Comparison of ENCODE assay signal across 8 mouse cellular contexts in genomic region chr4:154159961-154160537, GRCm38 (mm10). TPM values are rescaled to one million over a fixed set of nuclear protein-coding genes. Genes with fewer than 3 reads are reported as not detected.
DNase-seq lines count a peak whose midpoint lies in the region; ATAC-seq and TF ChIP-seq lines count a peak whose summit lies in the region.

No protein-coding gene starts in this region.

- no peak for TF ChIP-seq EP300 in ES-Bruce4 (IDR thresholded peaks at IDR 0.05; ENCODE audit: insufficient read depth, low read depth, low read length)

- peaks cover 39% of the 10 kb centered on the region for H3K36me3 ChIP-seq in heart, embryonic 12.5 days
- peaks cover 9% of the 10 kb centered on the region; the same call in 1 of the 2 replicates for H3K36me3 ChIP-seq in ES-Bruce4 (ENCODE audit: control insufficient read depth, insufficient read depth, low read length, poor library complexity, severe bottlenecking)
- peaks cover 37% of the 10 kb centered on the region for H3K36me3 ChIP-seq in embryonic facial prominence, embryonic 12.5 days
- peaks cover 36% of the 10 kb centered on the region for H3K36me3 ChIP-seq in lung, embryonic 15.5 days
- H3K36me3 ChIP-seq in stomach, embryonic 16.5 days (ENCODE audit: control insufficient read depth, insufficient read depth, low read length) = peaks cover 20% of the 10 kb centered on the region

- peaks cover 21% of the 10 kb centered on the region for H3K4me1 ChIP-seq in heart, embryonic 12.5 days (replicated peaks)
- peaks cover 2% of the 10 kb centered on the region for H3K4me1 ChIP-seq in ES-Bruce4 (ENCODE audit: control insufficient read depth, insufficient read depth, low read length)
- peaks cover 16% of the 10 kb centered on the region for H3K4me1 ChIP-seq in embryonic facial prominence, embryonic 12.5 days
- peaks cover 18% of the 10 kb centered on the region for H3K4me1 ChIP-seq in lung, embryonic 15.5 days
- H3K4me1 ChIP-seq in stomach, embryonic 16.5 days (ENCODE audit: control insufficient read depth, insufficient read depth, low read length) = peaks cover 14% of the 10 kb centered on the region; the same call in 1 of the 2 replicates

- peak overlapping the region; percentile 93 for H3K4me3 ChIP-seq in heart, embryonic 12.5 days
- H3K4me3 ChIP-seq in ES-Bruce4 (ENCODE audit: low read depth, low read length) = peak overlapping the region; percentile 73
- peak overlapping the region; percentile 88 for H3K4me3 ChIP-seq in embryonic facial prominence, embryonic 12.5 days
- peak overlapping the region; percentile 98 for H3K4me3 ChIP-seq in lung, embryonic 15.5 days
- peak overlapping the region; percentile 94 for H3K4me3 ChIP-seq in stomach, embryonic 16.5 days (replicated peaks; ENCODE audit: low read length)

- peak overlapping the region; percentile 96 for H3K4me2 ChIP-seq in heart, embryonic 12.5 days
- H3K4me2 ChIP-seq in embryonic facial prominence, embryonic 12.5 days (replicated peaks) = peak overlapping the region; percentile 79
- peak overlapping the region; percentile 91 for H3K4me2 ChIP-seq in lung, embryonic 15.5 days
- peak overlapping the region; percentile 78 for H3K4me2 ChIP-seq in stomach, embryonic 16.5 days (ENCODE audit: low read depth, low read length)

- H3K9ac ChIP-seq in heart, embryonic 12.5 days = peak overlapping the region; percentile 94
- H3K9ac ChIP-seq in ES-Bruce4 (ENCODE audit: low read depth, poor library complexity, severe bottlenecking) = peak overlapping the region; percentile 85
- peak overlapping the region; percentile 71 for H3K9ac ChIP-seq in embryonic facial prominence, embryonic 12.5 days
- peak overlapping the region; percentile 73 for H3K9ac ChIP-seq in lung, embryonic 15.5 days
- H3K9ac ChIP-seq in stomach, embryonic 16.5 days (ENCODE audit: low read length) = peak overlapping the region; percentile 85

- H3K9me3 ChIP-seq in heart, embryonic 12.5 days (replicated peaks) = no peaks in the 10 kb centered on the region
- no peaks in the 10 kb centered on the region for H3K9me3 ChIP-seq in ES-Bruce4 (replicated peaks; ENCODE audit: control insufficient read depth, insufficient read depth, low read length, poor library complexity, severe bottlenecking)
- H3K9me3 ChIP-seq in embryonic facial prominence, embryonic 12.5 days = no peaks in the 10 kb centered on the region
- H3K9me3 ChIP-seq in lung, embryonic 15.5 days = no peaks in the 10 kb centered on the region
- H3K9me3 ChIP-seq in stomach, embryonic 16.5 days (replicated peaks; ENCODE audit: control insufficient read depth, low read length) = no peaks in the 10 kb centered on the region

- DNase-seq in heart, adult 11 months = no peak
- DNase-seq in induced T-regulatory cell, adult 2 months (ENCODE audit: low read depth) = peak; percentile 62
- no peak for DNase-seq in ovary, postnatal 14 days (ENCODE audit: low spot score)

- H3K27ac ChIP-seq in heart, embryonic 12.5 days (ENCODE audit: poor library complexity, severe bottlenecking) = peak overlapping the region; percentile 83
- no peak overlapping the region for H3K27ac ChIP-seq in ES-Bruce4 (ENCODE audit: insufficient read depth, low read length)
- H3K27ac ChIP-seq in embryonic facial prominence, embryonic 12.5 days = peak overlapping the region; percentile 75; the same call in 1 of the 2 replicates
- H3K27ac ChIP-seq in lung, embryonic 15.5 days = peak overlapping the region; percentile 73
- H3K27ac ChIP-seq in stomach, embryonic 16.5 days (ENCODE audit: low read length) = peak overlapping the region; percentile 79

- TF ChIP-seq CTCF in ES-Bruce4 (IDR thresholded peaks at IDR 0.05; ENCODE audit: low read depth, low read length) = no peak

- peak; percentile 75 for ATAC-seq in heart, embryonic 12.5 days (ENCODE audit: insufficient number of reproducible peaks, low FRiP score)
- ATAC-seq in embryonic facial prominence, embryonic 12.5 days (ENCODE audit: insufficient number of reproducible peaks, insufficient read depth, low FRiP score, low TSS enrichment) = peak; percentile 38
- ATAC-seq in lung, embryonic 15.5 days (ENCODE audit: borderline replicate concordance, extremely low read depth, low FRiP score, low TSS enrichment) = peak; percentile 50
- peak; percentile 32 for ATAC-seq in stomach, embryonic 16.5 days (ENCODE audit: insufficient read depth, low FRiP score)

- no peak for TF ChIP-seq POLR2A in ES-Bruce4 (IDR thresholded peaks at IDR 0.05; ENCODE audit: insufficient read depth, low read length)

- WGBS in heart, embryonic 12.5 days = 2% methylated on average over 45 of the region's 47 CpGs
- 2% methylated on average over 44 of the region's 47 CpGs for WGBS in embryonic facial prominence, embryonic 12.5 days
- WGBS in lung, embryonic 15.5 days = 1% methylated on average over 41 of the region's 47 CpGs
- WGBS in stomach, embryonic 16.5 days = 2% methylated on average over 47 of the region's 47 CpGs

- H3K27me3 ChIP-seq in heart, embryonic 12.5 days (replicated peaks) = no peaks in the 10 kb centered on the region
- no peaks in the 10 kb centered on the region for H3K27me3 ChIP-seq in ES-Bruce4 (ENCODE audit: control insufficient read depth, insufficient read depth, low read length, poor library complexity, severe bottlenecking)
- H3K27me3 ChIP-seq in embryonic facial prominence, embryonic 12.5 days = no peaks in the 10 kb centered on the region
- H3K27me3 ChIP-seq in lung, embryonic 15.5 days = no peaks in the 10 kb centered on the region
- H3K27me3 ChIP-seq in stomach, embryonic 16.5 days (ENCODE audit: control insufficient read depth, insufficient read depth, low read length) = no peaks in the 10 kb centered on the region

RNA-seq across cellular contexts. Expression of gene Tprgl, which starts 0.4 kb away (rescaled TPM):
- 128 and 135 TPM in 2 replicates for polyA plus RNA-seq in heart, embryonic 12.5 days (2016; fragmentation: Nextera tagmentation; extraction: Ambion mirVana)
- polyA plus RNA-seq in ES-Bruce4 (2011; ENCODE audit: insufficient read depth, insufficient read length, low read depth, missing spikeins) = 66.0 and 68.9 TPM in 2 replicates
- polyA plus RNA-seq in embryonic facial prominence, embryonic 12.5 days (2016; fragmentation: Nextera tagmentation; extraction: Ambion mirVana) = 144 and 146 TPM in 2 replicates
- 141 and 143 TPM in 2 replicates for polyA plus RNA-seq in lung, embryonic 15.5 days (2015; fragmentation: Nextera tagmentation; extraction: Ambion mirVana)
- polyA plus RNA-seq in stomach, embryonic 16.5 days (2015; fragmentation: Nextera tagmentation; extraction: Ambion mirVana) = 122 and 126 TPM in 2 replicates

RNA-seq across cellular contexts. Expression of gene Megf6, which starts 10.5 kb away (rescaled TPM):
- polyA plus RNA-seq in heart, embryonic 12.5 days (2016; fragmentation: Nextera tagmentation; extraction: Ambion mirVana) = 16.0 and 19.4 TPM in 2 replicates
- polyA plus RNA-seq in ES-Bruce4 (2011; ENCODE audit: insufficient read depth, insufficient read length, low read depth, missing spikeins) = 3.2 and 3.8 TPM in 2 replicates
- polyA plus RNA-seq in embryonic facial prominence, embryonic 12.5 days (2016; fragmentation: Nextera tagmentation; extraction: Ambion mirVana) = 60.5 and 63.2 TPM in 2 replicates
- 20.9 and 23.3 TPM in 2 replicates for polyA plus RNA-seq in lung, embryonic 15.5 days (2015; fragmentation: Nextera tagmentation; extraction: Ambion mirVana)
- 25.2 and 25.6 TPM in 2 replicates for polyA plus RNA-seq in stomach, embryonic 16.5 days (2015; fragmentation: Nextera tagmentation; extraction: Ambion mirVana)

RNA-seq across cellular contexts. Expression of gene Wrap73, which starts 17.9 kb away (rescaled TPM):
- 23.5 and 24.1 TPM in 2 replicates for polyA plus RNA-seq in heart, embryonic 12.5 days (2016; fragmentation: Nextera tagmentation; extraction: Ambion mirVana)
- polyA plus RNA-seq in ES-Bruce4 (2011; ENCODE audit: insufficient read depth, insufficient read length, low read depth, missing spikeins) = 11.9 and 15.4 TPM in 2 replicates
- polyA plus RNA-seq in embryonic facial prominence, embryonic 12.5 days (2016; fragmentation: Nextera tagmentation; extraction: Ambion mirVana) = 49.8 TPM in 2 replicates
- polyA plus RNA-seq in lung, embryonic 15.5 days (2015; fragmentation: Nextera tagmentation; extraction: Ambion mirVana) = 39.5 and 41.7 TPM in 2 replicates
- polyA plus RNA-seq in stomach, embryonic 16.5 days (2015; fragmentation: Nextera tagmentation; extraction: Ambion mirVana) = 35.8 and 38.6 TPM in 2 replicates

RNA-seq across cellular contexts. Expression of gene Trp73, which starts 20.0 kb away (rescaled TPM):
- polyA plus RNA-seq in heart, embryonic 12.5 days (2016; fragmentation: Nextera tagmentation; extraction: Ambion mirVana) = 0.04 and 0.05 TPM in 2 replicates
- polyA plus RNA-seq in ES-Bruce4 (2011; ENCODE audit: insufficient read depth, insufficient read length, low read depth, missing spikeins) = 2.3 and 2.8 TPM in 2 replicates
- polyA plus RNA-seq in embryonic facial prominence, embryonic 12.5 days (2016; fragmentation: Nextera tagmentation; extraction: Ambion mirVana) = 1.5 and 2.3 TPM in 2 replicates
- 1.6 and 1.8 TPM in 2 replicates for polyA plus RNA-seq in lung, embryonic 15.5 days (2015; fragmentation: Nextera tagmentation; extraction: Ambion mirVana)
- polyA plus RNA-seq in stomach, embryonic 16.5 days (2015; fragmentation: Nextera tagmentation; extraction: Ambion mirVana) = 0.96 and 1.6 TPM in 2 replicates
